Comparison of ENCODE assay signal across 18 mouse cellular contexts in the genomic region with DNA sequence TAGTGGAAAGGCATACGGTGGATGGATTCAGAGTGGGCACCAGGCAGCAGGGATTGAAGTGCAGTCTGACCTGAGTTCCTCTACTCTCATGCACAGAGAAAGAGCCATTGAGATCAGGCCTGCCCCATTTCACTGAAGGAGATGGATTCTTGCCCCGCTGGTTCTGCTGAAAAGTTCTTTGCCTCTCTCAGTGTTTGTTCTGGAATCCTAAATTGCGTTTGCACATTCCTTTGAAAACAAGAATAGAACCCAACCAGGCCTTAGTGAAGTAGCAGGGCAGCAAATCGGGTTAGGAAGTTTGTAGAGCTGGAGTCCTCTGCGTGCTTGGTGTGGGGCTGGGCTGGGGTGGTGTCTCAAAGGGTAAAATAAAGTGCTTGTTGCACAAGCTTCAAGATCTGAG.
"Had no signal": no experiment of that assay in that cellular context is flagged by ENCODE, and none has a peak within 500 bp of the region (broad histone marks: within the 10 kb centered on the region; RNA-seq: fewer than 3 reads in every experiment).

No protein-coding gene starts in this region.

- H3K4me1 ChIP-seq: limb, embryonic 13.5 days; megakaryocyte, embryonic 14.5 days; midbrain, embryonic 13.5 days; neural tube, embryonic 13.5 days had no signal

- H3K36me3 ChIP-seq: limb, embryonic 13.5 days; liver, embryonic 13.5 days; midbrain, embryonic 10.5 days; midbrain, embryonic 13.5 days; neural tube, embryonic 13.5 days had no signal

- DNase-seq: kidney, adult 2 months; kidney, postnatal 36 days; left cerebral cortex, postnatal 4 days; liver, embryonic 13.5 days; right cerebral cortex, postnatal 4 days; thymus, adult 2 months; thymus, postnatal 14 days; thymus, postnatal 4 days had no signal

- H3K4me3 ChIP-seq: limb, embryonic 13.5 days; liver, embryonic 13.5 days; megakaryocyte, embryonic 14.5 days; midbrain, embryonic 10.5 days; midbrain, embryonic 13.5 days; myocyte; neural tube, embryonic 13.5 days had no signal

- H3K9me3 ChIP-seq: limb, embryonic 13.5 days; liver, embryonic 13.5 days; megakaryocyte, embryonic 14.5 days; midbrain, embryonic 10.5 days; midbrain, embryonic 13.5 days; neural tube, embryonic 13.5 days had no signal

- ATAC-seq: intestine, postnatal 0 days; midbrain, embryonic 13.5 days; midbrain, embryonic 16.5 days had no signal

- H3K27me3 ChIP-seq: limb, embryonic 13.5 days; liver, embryonic 13.5 days; midbrain, embryonic 13.5 days; neural tube, embryonic 13.5 days had no signal

- H3K9ac ChIP-seq: limb, embryonic 13.5 days; liver, embryonic 13.5 days; midbrain, embryonic 13.5 days; neural tube, embryonic 13.5 days had no signal

- H3K27ac ChIP-seq: kidney, postnatal 0 days; limb, embryonic 13.5 days; liver, embryonic 13.5 days; midbrain, embryonic 10.5 days; midbrain, embryonic 13.5 days; neural tube, embryonic 13.5 days; stomach, postnatal 0 days had no signal

- H3K4me2 ChIP-seq: limb, embryonic 13.5 days; liver, embryonic 13.5 days; midbrain, embryonic 13.5 days; neural tube, embryonic 13.5 days had no signal
